Mouse (Mus musculus) urinary bladder, postnatal 4 days (tissue): ENCODE measurements around the gene Dlg4.
"Not testable (repeated sequence)": the region's sequence is repeated elsewhere in the genome, so short reads cannot be mapped to it uniquely, and the experiment has no call there.

Experiments
- DNase-seq, 2 experiments: peaks; one replicate each; pipeline ENCODE4 v3.0.0; 2021 to 2022; ENCODE audit warnings: low spot score in 2 of 2

Gene Dlg4

GRCm38 (mm10) chr11:70049366-70049765, 32.6 kb downstream of the Dlg4 start:
- no peak for DNase-seq

- no peak for DNase-seq
Observed at GRCm38 (mm10) chr11:70049816-70050215, 33.1 kb downstream of the Dlg4 start.

- DNase-seq: no peak
Observed at GRCm38 (mm10) chr11:70053156-70053555, 36.4 kb downstream of the Dlg4 start.

- no peak for DNase-seq
Observed at GRCm38 (mm10) chr11:70053898-70054570, 37.3 kb downstream of the Dlg4 start, which contains the start of gene Asgr1. Asgr1 (plus strand) TSS chr11:70054085.

- peak; percentile 57 to 82 for DNase-seq
Observed at GRCm38 (mm10) chr11:70055618-70056214, 39.0 kb downstream of the Dlg4 start.

- no peak for DNase-seq
Observed at GRCm38 (mm10) chr11:70057805-70058204, 41.1 kb downstream of the Dlg4 start.

- DNase-seq: no peak
Observed at GRCm38 (mm10) chr11:70059930-70060329, 43.2 kb downstream of the Dlg4 start.

- no peak for DNase-seq
Observed at GRCm38 (mm10) chr11:70063053-70063452, 46.3 kb downstream of the Dlg4 start.

GRCm38 (mm10) chr11:70066701-70067100, 50.0 kb downstream of the Dlg4 start:
- no peak for DNase-seq

- no peak for DNase-seq
Observed at GRCm38 (mm10) chr11:70068245-70068644, 51.5 kb downstream of the Dlg4 start.

GRCm38 (mm10) chr11:70070057-70070456, 53.3 kb downstream of the Dlg4 start:
- DNase-seq: no peak

GRCm38 (mm10) chr11:70070603-70071002, 53.9 kb downstream of the Dlg4 start:
- not testable (repeated sequence) for DNase-seq

- DNase-seq: peak; percentile 57 to 84
Observed at GRCm38 (mm10) chr11:70074379-70075071, 57.8 kb downstream of the Dlg4 start.

GRCm38 (mm10) chr11:70075581-70075980, 58.8 kb downstream of the Dlg4 start:
- no peak for DNase-seq

GRCm38 (mm10) chr11:70077441-70077840, 60.7 kb downstream of the Dlg4 start:
- no peak for DNase-seq

GRCm38 (mm10) chr11:70079175-70079574, 62.4 kb downstream of the Dlg4 start:
- DNase-seq: no peak

GRCm38 (mm10) chr11:70079928-70080327, 63.2 kb downstream of the Dlg4 start:
- DNase-seq: no peak

- no peak for DNase-seq
Observed at GRCm38 (mm10) chr11:70080803-70081590, 64.3 kb downstream of the Dlg4 start.

- DNase-seq: no peak
Observed at GRCm38 (mm10) chr11:70084563-70084962, 67.8 kb downstream of the Dlg4 start.

GRCm38 (mm10) chr11:70091986-70092783, 75.4 kb downstream of the Dlg4 start, which contains the start of gene Asgr2:
Asgr2 (plus strand) TSS chr11:70092644.
- no peak for DNase-seq
